24 mouse cellular contexts compared by ENCODE assay signal in the genomic region with DNA sequence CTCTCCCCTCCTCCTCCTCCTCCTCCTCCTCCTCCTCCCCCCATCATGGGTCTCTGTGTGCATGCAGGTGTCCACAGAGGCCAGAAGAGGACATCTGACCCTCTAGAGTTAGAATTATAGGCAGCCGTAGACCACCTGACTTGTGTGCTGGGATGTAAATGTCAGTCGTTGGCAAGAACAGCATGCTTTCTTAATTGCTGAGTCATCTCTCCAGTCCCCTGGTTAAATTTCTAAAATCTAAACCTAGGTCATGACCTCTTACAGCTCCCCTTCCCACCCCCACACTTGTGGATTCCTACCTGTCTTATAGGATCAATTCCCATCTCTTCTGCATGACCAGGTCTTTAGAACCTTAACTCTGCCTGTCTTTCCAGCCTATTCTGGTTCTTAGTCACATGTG.
DNase-seq lines count a peak whose midpoint lies in the region; TF ChIP-seq lines count a peak whose summit lies in the region.
"Had no signal": no experiment of that assay in that cellular context is flagged by ENCODE, and none has a peak within 500 bp of the region (broad histone marks: within the 10 kb centered on the region; RNA-seq: fewer than 3 reads in every experiment).

No protein-coding gene starts in this region.

- no peak for TF ChIP-seq CTCF in CH12.LX (conservative IDR thresholded peaks at IDR 0.05 in 1 of 2, IDR thresholded peaks at IDR 0.05 in 1 of 2; ENCODE audit: low read depth in 2 of 2, low read length in 2 of 2)

- H3K36me3 ChIP-seq in CH12.LX (replicated peaks in 1 of 2; ENCODE audit: control insufficient read depth in 1 of 2, insufficient read depth in 1 of 2, low read length in 1 of 2) (no peaks in the 10 kb centered on the region), ES-E14 (ENCODE audit: control insufficient read depth, insufficient read depth, low read length, poor library complexity, severe bottlenecking) (no peaks in the 10 kb centered on the region)
- no peaks in the 10 kb centered on the region for H3K36me3 ChIP-seq in limb, embryonic 10.5 days
- H3K36me3 ChIP-seq: embryonic facial prominence, embryonic 13.5 days; embryonic facial prominence, embryonic 15.5 days; forebrain, embryonic 10.5 days; forebrain, embryonic 12.5 days had no signal

- peak; percentile 74 for DNase-seq in heart, adult 11 months
- no peak for DNase-seq in heart, postnatal 10 days
- DNase-seq in CH12.LX (ENCODE audit: extremely low read depth) (no peak), ES-E14 (ENCODE audit: low read depth, low spot score) (no peak), R1 (ENCODE audit: low read depth, low spot score) (peak; percentile 13)
- DNase-seq in limb, embryonic 10.5 days (ENCODE audit: low spot score) = no peak
- DNase-seq in layer of hippocampus, postnatal 10 days (ENCODE audit: low spot score in 2 of 2) = no peak
- DNase-seq: adrenal gland, adult 2 months; adrenal gland, postnatal 10 days; adrenal gland, postnatal 25 days; B cell, adult 2 months; cerebellum, adult 11 months; cerebellum, adult 18-20 months; cerebellum, adult 8-10 months; cerebellum, adult 9-11 months; cerebellum, postnatal 14 days; cerebellum, postnatal 36 days; embryo, embryonic 11 days had no signal

- H3K4me3 ChIP-seq in CH12.LX (replicated peaks in 1 of 3; ENCODE audit: low read depth in 2 of 3, low read length in 2 of 3, poor library complexity in 1 of 3) = no peak overlapping the region
- no peak overlapping the region for H3K4me3 ChIP-seq in ES-E14 (ENCODE audit: insufficient read depth in 1 of 2, low read depth in 1 of 2, low read length in 2 of 2, poor library complexity in 1 of 2, severe bottlenecking in 1 of 2)
- no peak overlapping the region for H3K4me3 ChIP-seq in limb, embryonic 10.5 days
- H3K4me3 ChIP-seq: embryonic facial prominence, embryonic 13.5 days; embryonic facial prominence, embryonic 15.5 days; erythroblast, embryonic 14.5 days; forebrain, embryonic 10.5 days; forebrain, embryonic 12.5 days had no signal

- no peak overlapping the region for H3K4me2 ChIP-seq in CH12.LX (ENCODE audit: insufficient read depth, low read depth, poor library complexity, severe bottlenecking)
- H3K4me2 ChIP-seq: embryonic facial prominence, embryonic 13.5 days; embryonic facial prominence, embryonic 15.5 days; forebrain, embryonic 12.5 days had no signal

- dilution Hi-C loops in CH12.LX (cut with MboI; ENCODE audit: extremely low pct_ligation_motif_present, extremely low pct_unique_long_range_greater_than_20kb, low sequenced_read_pairs) = no loop called here

- no peak for TF ChIP-seq EP300 in CH12.LX (IDR thresholded peaks at IDR 0.05; ENCODE audit: low read length)

- TF ChIP-seq POLR2A in CH12.LX (IDR thresholded peaks at IDR 0.05; ENCODE audit: low read depth, low read length) = no peak

- H3K27me3 ChIP-seq in CH12.LX (replicated peaks) = no peaks in the 10 kb centered on the region
- H3K27me3 ChIP-seq in limb, embryonic 10.5 days (ENCODE audit: low read depth, poor library complexity, severe bottlenecking) = no peaks in the 10 kb centered on the region
- H3K27me3 ChIP-seq: embryonic facial prominence, embryonic 13.5 days; embryonic facial prominence, embryonic 15.5 days; forebrain, embryonic 12.5 days; Patski had no signal

- H3K9me3 ChIP-seq in CH12.LX (replicated peaks; ENCODE audit: low read length) (no peaks in the 10 kb centered on the region), ES-E14 (ENCODE audit: control insufficient read depth, insufficient read depth, low read depth, low read length) (no peaks in the 10 kb centered on the region)
- H3K9me3 ChIP-seq in limb, embryonic 10.5 days (replicated peaks) = no peaks in the 10 kb centered on the region
- H3K9me3 ChIP-seq: embryonic facial prominence, embryonic 13.5 days; embryonic facial prominence, embryonic 15.5 days; forebrain, embryonic 10.5 days; forebrain, embryonic 12.5 days had no signal

- WGBS in limb, embryonic 10.5 days = 44% methylated on average over 2 of the region's 2 CpGs

- H3K9ac ChIP-seq in CH12.LX (ENCODE audit: insufficient read depth, low read depth) (no peak overlapping the region), ES-E14 (ENCODE audit: insufficient read depth, low read depth, low read length, poor library complexity, severe bottlenecking) (no peak overlapping the region)
- H3K9ac ChIP-seq: embryonic facial prominence, embryonic 13.5 days; embryonic facial prominence, embryonic 15.5 days; forebrain, embryonic 12.5 days had no signal

- TF ChIP-seq RAD21 in CH12.LX (IDR thresholded peaks at IDR 0.05; ENCODE audit: low read depth, low read length) = no peak

- H3K4me1 ChIP-seq in CH12.LX (ENCODE audit: control insufficient read depth in 1 of 2, insufficient read depth in 2 of 2) (no peaks in the 10 kb centered on the region), ES-E14 (ENCODE audit: control insufficient read depth in 2 of 2, insufficient read depth in 2 of 2, low read length in 2 of 2, poor library complexity in 1 of 2) (peaks cover 0 to 5% of the 10 kb centered on the region in 2 experiments; a peak in 1 of 4 replicates)
- H3K4me1 ChIP-seq in limb, embryonic 10.5 days = peaks cover 7% of the 10 kb centered on the region
- H3K4me1 ChIP-seq: embryonic facial prominence, embryonic 15.5 days had no signal

- no peaks in the 10 kb centered on the region for H3K79me2 ChIP-seq in CH12.LX (replicated peaks; ENCODE audit: control insufficient read depth, extremely low read depth, insufficient read depth, poor library complexity, severe bottlenecking)

- H3K27ac ChIP-seq in CH12.LX (ENCODE audit: insufficient read depth, low read depth) = no peak overlapping the region
- no peak overlapping the region for H3K27ac ChIP-seq in ES-E14 (ENCODE audit: insufficient read depth, low read depth, low read length, poor library complexity, severe bottlenecking)
- H3K27ac ChIP-seq in limb, embryonic 10.5 days = no peak overlapping the region
- H3K27ac ChIP-seq: embryonic facial prominence, embryonic 13.5 days; embryonic facial prominence, embryonic 15.5 days; forebrain, embryonic 10.5 days; forebrain, embryonic 12.5 days had no signal

- in situ Hi-C loops in CH12.LX (cut with MboI; ENCODE audit: low pct_ligation_motif_present, low pct_unique_long_range_greater_than_20kb, low sequenced_read_pairs) = no loop called here
- in situ Hi-C loops in ES-E14 (cut with MboI; ENCODE audit: low sequenced_read_pairs in 2 of 2, unreplicated experiment in 2 of 2) = no loop called here

- intact Hi-C loops in heart, postnatal 10 days (cut with DNase I) = no loop called here

TF ChIP-seq in CH12.LX, 34 proteins besides CTCF, POLR2A, EP300 and RAD21:
- no peak for TF ChIP-seq POLR2AphosphoS2 (IDR thresholded peaks at IDR 0.05; ENCODE audit: low read depth, low read length)
- TF ChIP-seq SIN3A (IDR thresholded peaks at IDR 0.05; ENCODE audit: low read length) = no peak
- TF ChIP-seq E2F4 (IDR thresholded peaks at IDR 0.05; ENCODE audit: insufficient replicate concordance, low read depth, low read length) = no peak
- TF ChIP-seq USF2 (conservative IDR thresholded peaks at IDR 0.05; ENCODE audit: low read depth, low read length) = no peak
- TF ChIP-seq MAFK (IDR thresholded peaks at IDR 0.05; ENCODE audit: insufficient replicate concordance, low read length) = peak; percentile 66; the same call in 1 of the 2 replicates
- TF ChIP-seq ZNF384 (IDR thresholded peaks at IDR 0.05; ENCODE audit: low read depth, low read length) = no peak
- no peak for TF ChIP-seq TCF12 (IDR thresholded peaks at IDR 0.05; ENCODE audit: low read depth, low read length)
- no peak for TF ChIP-seq UBTF (IDR thresholded peaks at IDR 0.05; ENCODE audit: low read depth, low read length)

TF ChIP-seq in ES-E14, 5 proteins besides CTCF, POLR2A, EP300 and RAD21:
- TF ChIP-seq ZNF384 (IDR thresholded peaks at IDR 0.05; ENCODE audit: low read depth, low read length) (no peak), CHD2 (IDR thresholded peaks at IDR 0.05; ENCODE audit: low read depth, low read length) (no peak), ZC3H11A (IDR thresholded peaks at IDR 0.05; ENCODE audit: borderline replicate concordance, low read depth, low read length) (no peak), MAFK (IDR thresholded peaks at IDR 0.05; ENCODE audit: insufficient read depth, low read depth, low read length) (peak; percentile 77), HCFC1 (IDR thresholded peaks at IDR 0.05; ENCODE audit: borderline replicate concordance, insufficient read depth, low read length) (no peak)

Comparison
In these comparisons a context has a peak if more than half of its experiments do, and no peak if none do; other contexts are left out.
1. DNase-seq: peak in heart, adult 11 months (single experiment) and R1 (single experiment); none in heart, postnatal 10 days (0 of 2), CH12.LX (single experiment), ES-E14 (single experiment), limb, embryonic 10.5 days (single experiment) and layer of hippocampus, postnatal 10 days (0 of 2).